In the genomic region with DNA sequence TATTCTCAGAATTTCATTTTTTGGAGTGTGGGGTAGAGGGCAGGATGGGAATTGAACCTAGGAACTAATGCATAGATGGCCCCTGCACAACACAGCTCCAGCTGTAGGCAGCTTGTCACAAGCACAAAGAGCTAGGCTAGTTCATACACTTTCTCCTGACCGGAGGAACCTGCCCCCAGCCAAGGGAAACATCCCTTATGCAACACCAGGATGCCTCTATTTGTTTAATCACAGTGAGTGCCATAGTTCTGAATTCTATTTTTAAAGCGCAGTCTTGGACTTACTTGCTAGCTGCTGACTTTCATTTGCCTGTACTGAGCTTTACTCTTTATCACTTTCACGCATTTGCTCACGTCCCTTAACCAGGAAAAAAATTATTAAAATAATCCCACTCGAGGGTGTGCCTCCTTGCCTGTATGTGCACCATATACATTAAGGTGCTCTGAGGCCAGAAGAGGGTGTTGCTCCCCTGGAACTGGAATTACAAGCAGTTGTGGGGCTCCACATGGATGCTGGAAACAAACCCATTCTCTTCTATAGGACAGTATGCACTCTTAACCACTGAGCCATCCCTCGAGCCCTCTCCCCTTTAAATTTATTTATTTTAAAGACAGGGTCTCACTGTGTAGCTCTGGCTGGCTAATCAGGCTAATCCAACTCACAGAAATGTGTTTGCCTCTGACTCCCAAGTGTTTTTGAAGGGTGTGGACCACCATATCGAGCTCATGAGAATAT, we compare ENCODE assay signal across 8 mouse cellular contexts. TPM values are rescaled to one million over a fixed set of nuclear protein-coding genes. Genes with fewer than 3 reads are reported as not detected.
DNase-seq lines count a peak whose midpoint lies in the region; ATAC-seq and TF ChIP-seq lines count a peak whose summit lies in the region.

No protein-coding gene starts in this region.

- no peak overlapping the region for H3K4me3 ChIP-seq in midbrain, embryonic 10.5 days
- no peak overlapping the region for H3K4me3 ChIP-seq in midbrain, embryonic 11.5 days (ENCODE audit: low read depth, low read length)
- H3K4me3 ChIP-seq in heart, postnatal 0 days (ENCODE audit: low read depth, low read length): no peak overlapping the region
- no peak overlapping the region; the same call in 1 of the 2 replicates for H3K4me3 ChIP-seq in lung, embryonic 16.5 days (ENCODE audit: low read length)

- H3K4me1 ChIP-seq in midbrain, embryonic 10.5 days: peaks cover 14% of the 10 kb centered on the region
- peaks cover 2% of the 10 kb centered on the region; the same call in 1 of the 2 replicates for H3K4me1 ChIP-seq in midbrain, embryonic 11.5 days (ENCODE audit: control insufficient read depth, insufficient read depth, low read length)
- peaks cover 10% of the 10 kb centered on the region for H3K4me1 ChIP-seq in heart, postnatal 0 days (ENCODE audit: control insufficient read depth, insufficient read depth)
- peaks cover 6% of the 10 kb centered on the region; the same call in 1 of the 2 replicates for H3K4me1 ChIP-seq in lung, embryonic 16.5 days (replicated peaks; ENCODE audit: control insufficient read depth, insufficient read depth, low read length)

- DNase-seq in midbrain, embryonic 10.5 days (ENCODE audit: low spot score): no peak
- DNase-seq in midbrain, embryonic 11.5 days (ENCODE audit: low spot score, missing footprints): no peak
- peak; percentile 43 for DNase-seq in heart, postnatal 0 days (ENCODE audit: low spot score)
- DNase-seq in thymus, postnatal 10 days (ENCODE audit: low spot score in 2 of 2): no peak
- DNase-seq in c-Kit-positive CD71-positive TER-119-positive erythroid progenitor cells, embryonic 14.5 days (ENCODE audit: low spot score): no peak
- no peak for DNase-seq in spleen, postnatal 10 days (ENCODE audit: low spot score in 2 of 2)
- no peak for DNase-seq in layer of hippocampus, adult 18-20 months (ENCODE audit: low spot score in 2 of 2)

- 82% methylated on average over 7 of the region's 7 CpGs for whole genome bisulfite sequencing in midbrain, embryonic 10.5 days
- 78% methylated on average over 7 of the region's 7 CpGs for WGBS in midbrain, embryonic 11.5 days
- WGBS in heart, postnatal 0 days: 51% methylated on average over 7 of the region's 7 CpGs
- WGBS in lung, embryonic 16.5 days: 55% methylated on average over 7 of the region's 7 CpGs

- H3K27me3 ChIP-seq in midbrain, embryonic 10.5 days (ENCODE audit: low read depth, poor library complexity, severe bottlenecking): peaks cover 28% of the 10 kb centered on the region
- no peaks in the 10 kb centered on the region; the same call in 1 of the 2 replicates for H3K27me3 ChIP-seq in midbrain, embryonic 11.5 days (ENCODE audit: control insufficient read depth, insufficient read depth, low read length)
- H3K27me3 ChIP-seq in heart, postnatal 0 days (ENCODE audit: control insufficient read depth, insufficient read depth, low read length): no peaks in the 10 kb centered on the region
- no peaks in the 10 kb centered on the region for H3K27me3 ChIP-seq in lung, embryonic 16.5 days (ENCODE audit: control insufficient read depth, insufficient read depth, low read depth, low read length)

- no peaks in the 10 kb centered on the region for H3K9me3 ChIP-seq in midbrain, embryonic 10.5 days (replicated peaks)
- H3K9me3 ChIP-seq in midbrain, embryonic 11.5 days (ENCODE audit: control insufficient read depth, low read length): no peaks in the 10 kb centered on the region
- no peaks in the 10 kb centered on the region for H3K9me3 ChIP-seq in heart, postnatal 0 days (replicated peaks; ENCODE audit: control insufficient read depth, low read length)
- H3K9me3 ChIP-seq in lung, embryonic 16.5 days (ENCODE audit: control insufficient read depth, low read length): no peaks in the 10 kb centered on the region

- peak overlapping the region; percentile 86 for H3K27ac ChIP-seq in midbrain, embryonic 10.5 days (replicated peaks)
- H3K27ac ChIP-seq in midbrain, embryonic 11.5 days (ENCODE audit: low read depth, low read length): no peak overlapping the region
- H3K27ac ChIP-seq in heart, postnatal 0 days (ENCODE audit: low read depth): no peak overlapping the region; the same call in 1 of the 2 replicates
- H3K27ac ChIP-seq in lung, embryonic 16.5 days (ENCODE audit: low read length): peak overlapping the region; percentile 36; the same call in 1 of the 2 replicates

- TF ChIP-seq EP300 in heart, postnatal 0 days (IDR thresholded peaks at IDR 0.05; ENCODE audit: low read depth): no peak

- no peak for TF ChIP-seq CTCF in heart, postnatal 0 days (IDR thresholded peaks at IDR 0.05; ENCODE audit: low read depth)

- no peak overlapping the region; the same call in 1 of the 2 replicates for H3K4me2 ChIP-seq in midbrain, embryonic 11.5 days
- H3K4me2 ChIP-seq in heart, postnatal 0 days (ENCODE audit: low read depth, low read length): peak overlapping the region; percentile 69
- H3K4me2 ChIP-seq in lung, embryonic 16.5 days (ENCODE audit: low read depth, low read length): peak overlapping the region; percentile 81

- H3K36me3 ChIP-seq in midbrain, embryonic 10.5 days: no peaks in the 10 kb centered on the region
- H3K36me3 ChIP-seq in midbrain, embryonic 11.5 days (ENCODE audit: control insufficient read depth, insufficient read depth, low read length): no peaks in the 10 kb centered on the region
- H3K36me3 ChIP-seq in heart, postnatal 0 days (replicated peaks; ENCODE audit: control insufficient read depth, insufficient read depth, low read length): no peaks in the 10 kb centered on the region
- no peaks in the 10 kb centered on the region for H3K36me3 ChIP-seq in lung, embryonic 16.5 days (ENCODE audit: control insufficient read depth, insufficient read depth, low read length)

- no peak overlapping the region for H3K9ac ChIP-seq in midbrain, embryonic 11.5 days (ENCODE audit: low read length)
- H3K9ac ChIP-seq in heart, postnatal 0 days (replicated peaks; ENCODE audit: low read depth, low read length): no peak overlapping the region
- H3K9ac ChIP-seq in lung, embryonic 16.5 days (ENCODE audit: low read length): peak overlapping the region; percentile 89

- no peak for ATAC-seq in midbrain, embryonic 11.5 days (ENCODE audit: low FRiP score)
- ATAC-seq in heart, postnatal 0 days (ENCODE audit: insufficient read depth, low read depth): no peak
- ATAC-seq in lung, embryonic 16.5 days (ENCODE audit: low read depth): no peak

RNA-seq across cellular contexts. Expression of gene Abhd5, which starts 0.8 kb away (rescaled TPM):
- 16.9 and 18.0 TPM in 2 replicates for polyA plus RNA-seq in midbrain, embryonic 10.5 days (2016; fragmentation: Nextera tagmentation; extraction: Ambion mirVana)
- 19.9 and 20.0 TPM in 2 replicates for polyA plus RNA-seq in midbrain, embryonic 11.5 days (2014; fragmentation: Nextera tagmentation; extraction: Ambion mirVana)
- 20.2 and 53.3 TPM in 2 replicates for total RNA-seq in heart, postnatal 0 days (2014; rRNA removed; ENCODE audit: low replicate concordance)
- 28.2 and 28.6 TPM in 2 replicates for polyA plus RNA-seq in heart, postnatal 0 days (2015; fragmentation: Nextera tagmentation; extraction: Ambion mirVana)
- 29.5 and 29.9 TPM in 2 replicates for polyA plus RNA-seq in lung, embryonic 16.5 days (2015; fragmentation: Nextera tagmentation; extraction: Ambion mirVana)
- 10 to 100 TPM; 15.6 to 17.2 TPM for total RNA-seq in layer of hippocampus, adult 18-20 months (2021)

RNA-seq across cellular contexts. Expression of gene Ano10, which starts 56.3 kb away (rescaled TPM):
- polyA plus RNA-seq in midbrain, embryonic 10.5 days (2016; fragmentation: Nextera tagmentation; extraction: Ambion mirVana): 33.9 and 42.0 TPM in 2 replicates
- polyA plus RNA-seq in midbrain, embryonic 11.5 days (2014; fragmentation: Nextera tagmentation; extraction: Ambion mirVana): 39.4 and 46.3 TPM in 2 replicates
- total RNA-seq in heart, postnatal 0 days (2014; rRNA removed; ENCODE audit: low replicate concordance): 24.1 and 25.5 TPM in 2 replicates
- polyA plus RNA-seq in heart, postnatal 0 days (2015; fragmentation: Nextera tagmentation; extraction: Ambion mirVana): 21.0 and 21.3 TPM in 2 replicates
- 31.8 and 36.5 TPM in 2 replicates for polyA plus RNA-seq in lung, embryonic 16.5 days (2015; fragmentation: Nextera tagmentation; extraction: Ambion mirVana)
- 10 to 100 TPM; 23.8 to 26.4 TPM for total RNA-seq in layer of hippocampus, adult 18-20 months (2021)

Comparison
In these comparisons a context has a peak if more than half of its experiments do, and no peak if none do; other contexts are left out.
1. H3K27ac ChIP-seq: peak in midbrain, embryonic 10.5 days (single experiment) and lung, embryonic 16.5 days (single experiment); none in midbrain, embryonic 11.5 days (single experiment) and heart, postnatal 0 days (single experiment).